Mouse (Mus musculus) embryonic fibroblast, embryonic 13.5 days (primary cell): Measurements from ENCODE around the gene Clcn2.

Experiments
- CTCF ChIP-seq: IDR thresholded peaks from 2 replicates; pipeline ENCODE4 v1.5.1; 2011; ENCODE audit warnings: mild to moderate bottlenecking, control low read depth, low read length, moderate library complexity, borderline replicate concordance; ENCODE audit not compliant: insufficient read depth
- POLR2A ChIP-seq: IDR thresholded peaks from 2 replicates; pipeline ENCODE4 v1.6.1; 2011; ENCODE audit warnings: low read depth, mild to moderate bottlenecking, control low read depth, low read length, moderate library complexity

GRCm38 (mm10) chr16:20695622-20696323, 21.8 kb downstream of the Clcn2 start:
- 0 out of 2 replicates have a peak, but pooled peaks have one; percentile 21 for TF ChIP-seq POLR2A
- TF ChIP-seq CTCF = no peak
